Mouse (Mus musculus): ENCODE data around the gene Col24a1. TPM values are rescaled to one million over a fixed set of nuclear protein-coding genes. Genes with fewer than 3 reads are reported as not detected.

Gene Col24a1
- polyA plus RNA-seq, 1 experiment = not detected

DNA sequence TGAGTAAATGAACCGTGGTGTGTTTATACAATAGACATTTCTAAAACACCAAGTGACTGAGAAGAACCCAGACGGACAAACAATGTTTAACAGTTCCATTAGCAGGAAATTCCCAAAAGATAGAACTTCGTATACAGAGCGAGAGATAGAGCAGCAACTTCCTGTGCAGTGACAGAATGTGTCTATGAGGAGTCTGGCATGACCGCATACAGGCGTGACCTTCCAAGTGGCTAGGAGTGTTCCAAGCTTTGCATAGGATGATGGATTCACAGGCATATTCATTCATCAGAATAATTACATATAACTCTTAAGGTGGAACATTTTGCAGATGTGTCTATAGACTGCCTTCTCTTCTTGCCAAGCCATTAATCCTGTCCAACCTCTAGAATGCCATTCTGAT is 18.1 kb upstream of the Col24a1 start:
- TF ChIP-seq POLR2A (IDR thresholded peaks at IDR 0.05; ENCODE audit: borderline replicate concordance, control insufficient read depth, low read depth, low read length) = no peak
- no peak for TF ChIP-seq CTCF (IDR thresholded peaks at IDR 0.05; ENCODE audit: control insufficient read depth, insufficient read depth, low read length)
- Histone ChIP-seq H3K4me1 (ENCODE audit: control insufficient read depth, insufficient read depth, low read length) (no peaks in the 10 kb centered on the region), H3K27ac (ENCODE audit: control insufficient read depth, insufficient read depth, low read depth, low read length, poor library complexity) (no peak overlapping the region), H3K4me3 (replicated peaks; ENCODE audit: control insufficient read depth, low read depth, low read length) (no peak overlapping the region)
- 73% methylated on average over 6 of the region's 6 CpGs for WGBS

DNA sequence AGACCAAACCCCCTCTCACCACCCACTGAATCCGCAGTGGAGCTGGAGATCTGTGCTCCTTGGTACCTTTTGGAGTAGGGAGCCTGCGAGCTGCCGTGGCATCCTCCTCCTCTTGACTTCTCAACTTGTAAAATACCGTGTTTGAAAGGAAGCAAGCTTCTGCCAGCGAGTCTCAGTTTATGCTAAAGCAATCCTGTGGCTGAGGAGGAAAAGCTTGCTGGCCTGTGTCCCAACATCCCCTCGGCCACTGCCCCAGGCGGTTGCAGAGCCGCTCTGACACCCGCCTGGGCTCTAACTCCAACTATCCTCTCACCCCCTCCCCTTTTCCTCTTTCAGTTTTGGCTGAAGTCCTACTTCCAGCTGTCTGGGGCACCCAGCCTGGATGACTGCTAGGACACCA is 935 bp downstream of the Col24a1 start:
- H3K27ac ChIP-seq (ENCODE audit: control insufficient read depth, insufficient read depth, low read depth, low read length, poor library complexity) = no peak overlapping the region
- H3K4me1 ChIP-seq (ENCODE audit: control insufficient read depth, insufficient read depth, low read length) = no peaks in the 10 kb centered on the region
- TF ChIP-seq POLR2A (IDR thresholded peaks at IDR 0.05; ENCODE audit: borderline replicate concordance, control insufficient read depth, low read depth, low read length) = no peak
- no peak for TF ChIP-seq CTCF (IDR thresholded peaks at IDR 0.05; ENCODE audit: control insufficient read depth, insufficient read depth, low read length)
- WGBS = 5% methylated on average over 9 of the region's 9 CpGs
- H3K4me3 ChIP-seq (replicated peaks; ENCODE audit: control insufficient read depth, low read depth, low read length) = no peak overlapping the region

DNA sequence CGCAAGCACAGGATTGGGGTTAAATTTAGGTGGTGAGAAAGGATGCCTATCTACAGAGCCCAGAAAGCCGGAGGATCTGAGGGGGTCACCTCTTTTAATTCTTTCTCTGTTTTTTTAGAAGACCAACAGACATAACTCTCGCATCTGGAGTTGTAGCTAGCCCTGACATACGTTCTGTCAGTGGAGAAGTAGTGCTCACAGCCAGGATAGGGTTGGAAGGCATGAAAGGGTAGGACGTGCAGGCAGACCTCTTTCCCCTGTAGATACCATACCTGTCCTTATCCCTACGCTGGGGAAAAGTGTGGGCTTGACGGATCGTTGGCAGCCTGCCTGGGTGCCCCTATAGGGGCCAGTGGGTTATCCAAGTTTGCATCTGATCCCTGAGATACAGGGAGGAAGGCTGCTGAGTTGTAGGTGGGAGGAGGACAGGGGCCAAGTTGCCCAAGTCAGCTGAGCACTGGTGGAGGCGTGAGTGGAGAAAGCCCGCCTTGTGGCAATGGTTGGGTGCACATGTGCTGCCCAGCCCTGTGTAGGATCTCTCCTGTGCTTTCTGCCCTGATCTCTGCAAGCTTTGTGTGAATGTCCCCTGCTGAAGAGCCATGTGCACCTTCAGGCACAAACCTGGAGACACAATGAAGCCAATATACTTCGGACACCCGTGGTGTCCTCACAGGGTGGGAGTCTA is 1.5 kb downstream of the Col24a1 start:
- Histone ChIP-seq H3K4me3 (replicated peaks; ENCODE audit: control insufficient read depth, low read depth, low read length) (no peak overlapping the region), H3K4me1 (ENCODE audit: control insufficient read depth, insufficient read depth, low read length) (no peaks in the 10 kb centered on the region), H3K27ac (ENCODE audit: control insufficient read depth, insufficient read depth, low read depth, low read length, poor library complexity) (no peak overlapping the region)
- WGBS = 51% methylated on average over 12 of the region's 12 CpGs
- no peak for TF ChIP-seq CTCF (IDR thresholded peaks at IDR 0.05; ENCODE audit: control insufficient read depth, insufficient read depth, low read length)
- no peak for TF ChIP-seq POLR2A (IDR thresholded peaks at IDR 0.05; ENCODE audit: borderline replicate concordance, control insufficient read depth, low read depth, low read length)

DNA sequence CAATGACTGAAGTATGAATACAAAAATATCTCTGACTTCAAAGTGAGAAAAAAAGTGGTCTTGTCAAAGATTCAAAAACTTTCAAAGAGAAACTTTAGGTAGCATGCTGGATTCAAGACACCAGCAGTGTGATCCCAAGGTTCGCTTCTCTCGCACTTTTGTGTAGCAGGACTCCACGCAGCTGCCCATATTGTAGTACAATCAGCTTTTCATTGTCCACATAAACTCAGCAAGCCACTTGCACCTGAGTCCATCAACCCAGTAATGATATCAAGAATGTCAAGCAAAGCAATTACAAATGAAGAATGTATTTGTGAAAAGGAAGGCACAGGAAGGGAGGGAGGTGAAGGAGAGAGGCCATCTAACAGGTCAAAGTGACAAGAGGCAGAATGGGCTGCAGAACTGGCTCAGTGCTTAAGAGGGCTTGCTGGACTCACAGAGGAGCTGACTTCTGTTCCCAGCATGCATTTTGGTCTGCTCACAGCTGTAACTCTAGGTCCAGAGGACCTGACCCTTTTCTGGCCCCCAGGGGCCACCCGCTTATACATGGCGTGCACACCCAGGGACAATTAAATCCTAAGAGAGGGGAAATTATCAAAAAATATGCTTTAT is 7.8 kb downstream of the Col24a1 start:
- H3K4me1 ChIP-seq (ENCODE audit: control insufficient read depth, insufficient read depth, low read length) = no peaks in the 10 kb centered on the region
- TF ChIP-seq CTCF (IDR thresholded peaks at IDR 0.05; ENCODE audit: control insufficient read depth, insufficient read depth, low read length) (no peak), POLR2A (IDR thresholded peaks at IDR 0.05; ENCODE audit: borderline replicate concordance, control insufficient read depth, low read depth, low read length) (no peak)
- 86% methylated on average over 5 of the region's 5 CpGs for WGBS

DNA sequence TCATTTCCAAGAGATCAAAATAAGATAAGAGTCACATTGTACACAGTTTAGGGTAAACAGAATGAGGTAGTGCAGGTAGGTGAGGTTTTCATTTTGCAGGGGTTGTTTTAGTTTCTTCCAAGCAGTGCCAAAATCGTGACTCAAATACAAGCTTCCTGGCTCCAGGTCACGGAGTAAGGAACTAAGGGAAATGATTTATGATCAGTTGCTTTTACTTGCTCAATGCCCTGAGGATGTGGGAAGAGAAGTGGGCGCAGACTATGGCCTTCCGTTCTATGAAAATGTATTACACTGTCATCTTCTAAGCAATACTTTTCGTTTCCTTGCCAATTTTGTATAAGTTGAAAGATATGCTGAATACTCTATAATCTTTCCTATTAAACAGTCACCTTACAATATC is 13.0 kb downstream of the Col24a1 start:
- Histone ChIP-seq H3K4me1 (ENCODE audit: control insufficient read depth, insufficient read depth, low read length) (no peaks in the 10 kb centered on the region), H3K4me3 (replicated peaks; ENCODE audit: control insufficient read depth, low read depth, low read length) (no peak overlapping the region), H3K27ac (ENCODE audit: control insufficient read depth, insufficient read depth, low read depth, low read length, poor library complexity) (no peak overlapping the region)
- WGBS = 6% methylated on average over 5 of the region's 5 CpGs
- TF ChIP-seq CTCF (IDR thresholded peaks at IDR 0.05; ENCODE audit: control insufficient read depth, insufficient read depth, low read length) (no peak), POLR2A (IDR thresholded peaks at IDR 0.05; ENCODE audit: borderline replicate concordance, control insufficient read depth, low read depth, low read length) (no peak)

More for the DNA sequence above, 7.8 kb downstream of the Col24a1 start:
- Histone ChIP-seq H3K4me3 (replicated peaks; ENCODE audit: control insufficient read depth, low read depth, low read length) (no peak overlapping the region), H3K27ac (ENCODE audit: control insufficient read depth, insufficient read depth, low read depth, low read length, poor library complexity) (no peak overlapping the region)

DNA sequence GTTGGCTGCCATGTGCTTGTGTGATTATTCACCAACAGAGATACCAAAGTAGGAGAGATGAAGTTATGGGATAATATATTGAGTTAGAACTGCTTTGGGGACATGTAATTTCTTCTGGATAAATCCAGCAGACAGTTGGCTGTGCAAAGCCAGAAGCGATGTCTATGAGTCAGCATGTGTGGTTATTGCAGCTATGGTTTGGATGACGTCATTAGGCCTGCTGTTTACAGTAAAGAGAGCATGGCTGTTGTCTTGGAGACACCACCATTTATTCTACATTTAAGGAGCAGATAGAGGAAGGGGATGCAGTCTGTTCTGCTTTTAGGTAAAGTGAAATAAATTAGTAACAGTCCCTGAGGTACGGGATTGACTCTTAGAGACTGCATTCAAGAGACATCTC is 14.9 kb downstream of the Col24a1 start:
- WGBS = 31% methylated on average over 3 of the region's 3 CpGs
- TF ChIP-seq POLR2A (IDR thresholded peaks at IDR 0.05; ENCODE audit: borderline replicate concordance, control insufficient read depth, low read depth, low read length) (no peak), CTCF (IDR thresholded peaks at IDR 0.05; ENCODE audit: control insufficient read depth, insufficient read depth, low read length) (no peak)
- Histone ChIP-seq H3K27ac (ENCODE audit: control insufficient read depth, insufficient read depth, low read depth, low read length, poor library complexity) (no peak overlapping the region), H3K4me1 (ENCODE audit: control insufficient read depth, insufficient read depth, low read length) (no peaks in the 10 kb centered on the region), H3K4me3 (replicated peaks; ENCODE audit: control insufficient read depth, low read depth, low read length) (no peak overlapping the region)

DNA sequence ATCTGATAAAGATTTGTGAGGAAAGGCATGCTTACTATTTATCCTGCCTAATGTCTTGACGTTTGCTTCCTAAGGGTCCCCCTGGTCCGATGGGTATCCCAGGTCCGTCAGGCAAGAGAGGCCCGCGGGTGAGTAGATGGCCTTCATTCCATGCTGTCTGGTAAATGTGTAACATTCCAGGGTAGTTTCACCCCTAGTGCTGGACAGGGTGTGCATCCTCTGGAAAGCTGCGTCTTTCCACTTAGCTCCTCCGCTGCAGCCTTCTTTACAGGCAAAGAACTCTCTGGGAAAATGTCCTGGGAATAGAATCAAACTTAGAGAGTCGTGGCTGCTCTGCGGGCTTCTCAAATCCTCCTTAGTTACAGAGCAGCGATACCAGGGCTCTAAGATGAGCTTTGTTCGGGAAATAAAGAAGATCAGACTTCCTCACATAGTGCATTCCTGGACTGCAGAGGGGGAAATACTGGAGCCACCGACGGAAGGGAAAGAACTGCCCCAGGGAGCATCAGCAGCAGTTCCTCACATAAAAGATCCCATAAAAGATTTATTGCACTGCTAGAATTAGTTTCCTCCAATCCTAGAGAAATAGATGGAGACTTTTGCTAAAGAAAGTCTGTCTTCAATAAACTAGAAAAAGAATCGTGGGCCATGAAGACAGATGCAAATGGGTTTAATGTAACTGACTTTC is 28.5 kb downstream of the Col24a1 start:
- H3K27ac ChIP-seq (ENCODE audit: control insufficient read depth, insufficient read depth, low read depth, low read length, poor library complexity) = no peak overlapping the region
- no peak overlapping the region for H3K4me3 ChIP-seq (replicated peaks; ENCODE audit: control insufficient read depth, low read depth, low read length)
- TF ChIP-seq POLR2A (IDR thresholded peaks at IDR 0.05; ENCODE audit: borderline replicate concordance, control insufficient read depth, low read depth, low read length) = no peak
- no peak for TF ChIP-seq CTCF (IDR thresholded peaks at IDR 0.05; ENCODE audit: control insufficient read depth, insufficient read depth, low read length)
- no peaks in the 10 kb centered on the region for H3K4me1 ChIP-seq (ENCODE audit: control insufficient read depth, insufficient read depth, low read length)
- WGBS = 76% methylated on average over 14 of the region's 14 CpGs

DNA sequence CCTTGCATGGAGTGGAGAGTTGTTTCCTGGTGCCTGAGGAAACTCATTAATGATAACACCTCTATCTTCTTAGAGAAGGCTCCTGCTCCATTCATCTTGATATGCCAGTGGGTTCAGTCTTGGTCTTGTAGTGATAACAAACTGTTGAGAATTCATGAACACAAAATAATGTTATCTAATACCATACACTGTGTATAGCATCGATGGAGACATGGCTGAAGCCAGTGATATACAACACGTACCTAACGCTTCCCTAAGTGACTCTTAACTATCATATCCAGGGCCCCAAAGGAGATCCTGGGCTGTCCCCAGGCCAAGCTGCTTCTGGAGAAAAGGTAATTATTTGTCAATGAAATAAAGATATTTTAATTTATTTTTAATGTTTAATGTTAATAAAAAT is 33.1 kb downstream of the Col24a1 start:
- 69% methylated on average over 3 of the region's 3 CpGs for WGBS
- Histone ChIP-seq H3K27ac (ENCODE audit: control insufficient read depth, insufficient read depth, low read depth, low read length, poor library complexity) (no peak overlapping the region), H3K4me1 (ENCODE audit: control insufficient read depth, insufficient read depth, low read length) (no peaks in the 10 kb centered on the region; the same call in none of the 2 replicates), H3K4me3 (replicated peaks; ENCODE audit: control insufficient read depth, low read depth, low read length) (no peak overlapping the region)
- TF ChIP-seq POLR2A (IDR thresholded peaks at IDR 0.05; ENCODE audit: borderline replicate concordance, control insufficient read depth, low read depth, low read length) (no peak), CTCF (IDR thresholded peaks at IDR 0.05; ENCODE audit: control insufficient read depth, insufficient read depth, low read length) (no peak)

Data from bone marrow, adult 2 months (tissue).